Mouse (Mus musculus) megakaryocyte, adult 5-6 weeks (primary cell): ENCODE data around the gene Ptpn14. TPM values are rescaled to one million over a fixed set of nuclear protein-coding genes. Genes with fewer than 3 reads are reported as not detected.
A peak's percentile ranks its signal among the peaks of the same experiment; 100 is the strongest.

Experiments
- ATAC-seq: 2 replicates; pipeline ENCODE4 v1.8.0; 2016; ENCODE audit warnings: mild to moderate bottlenecking, inconsistent platforms; ENCODE audit not compliant: poor library complexity, severe bottlenecking
- total RNA-seq, 2 experiments: library from RNA; stranded (forward) in 1 of 2; stranded (reverse) in 1 of 2; fragments of 153-499, 151-499 nt in 1 of 2; fragments of 221-1000, 200-1000 nt in 1 of 2; gene quantifications; 2 replicates each; pipeline versions ENCODE4 v1.2.3 to v1.2.4; 2015 to 2017

Gene Ptpn14
- total RNA-seq, 2 experiments from 2014 or later, result 0.09 to 0.26 TPM

DNA sequence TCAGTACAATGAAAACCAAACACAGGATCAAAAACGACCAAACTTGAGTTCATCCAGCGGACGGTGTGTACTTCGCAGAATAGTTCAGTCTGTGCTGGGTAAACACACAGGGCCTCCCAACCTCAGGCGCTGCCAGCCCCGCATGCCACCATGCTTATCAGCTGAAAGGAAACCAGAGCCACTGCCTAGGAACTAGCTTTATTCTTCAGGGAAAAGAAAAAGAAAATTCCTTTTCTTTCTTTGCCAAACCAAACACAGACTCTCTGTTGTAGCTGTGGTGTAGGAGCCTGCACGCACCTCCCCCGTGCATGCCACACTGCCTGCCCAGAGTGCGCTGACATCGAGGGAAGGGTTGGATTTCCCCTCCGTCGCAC lies 132.9 kb downstream of the Ptpn14 start:
- ATAC-seq, result no peak

DNA sequence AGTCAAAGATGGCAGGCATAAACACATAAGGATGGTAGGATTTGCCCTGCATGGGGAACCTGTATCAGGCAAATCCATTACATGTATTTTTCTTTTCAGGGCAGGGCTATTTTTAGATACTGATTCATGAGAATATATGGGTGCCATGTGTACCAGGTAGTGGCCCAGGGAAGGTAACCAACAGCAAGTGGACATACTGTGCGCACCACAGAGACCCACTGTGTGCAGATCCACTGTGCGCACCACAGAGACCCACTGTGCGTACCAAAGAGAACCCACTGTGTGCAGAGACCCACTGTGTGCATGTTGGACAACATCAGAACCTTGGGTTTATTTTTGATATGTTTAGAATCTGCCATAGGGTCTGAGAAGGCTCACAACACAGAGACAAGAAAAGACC lies 135.7 kb downstream of the Ptpn14 start:
- ATAC-seq, result no peak

DNA sequence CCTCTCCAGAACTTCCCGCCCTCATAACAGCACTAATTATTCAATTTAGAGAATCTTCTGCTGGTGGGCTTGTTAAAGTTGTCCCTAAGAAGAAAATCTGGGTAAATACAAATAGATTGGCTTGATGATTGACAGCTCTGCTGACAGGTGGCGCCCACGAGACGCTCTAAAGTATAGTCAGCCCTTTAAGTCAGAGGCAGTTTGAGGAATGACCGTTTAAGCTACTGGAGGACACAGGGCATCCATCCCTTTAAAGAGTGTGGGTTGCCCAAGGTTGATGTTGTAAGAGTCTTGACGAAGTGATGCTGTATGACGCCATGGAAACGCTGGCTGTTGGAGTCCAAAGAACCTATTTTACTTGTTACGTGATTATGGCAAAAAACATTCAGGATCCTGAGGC lies 136.2 kb downstream of the Ptpn14 start:
- no peak for ATAC-seq

DNA sequence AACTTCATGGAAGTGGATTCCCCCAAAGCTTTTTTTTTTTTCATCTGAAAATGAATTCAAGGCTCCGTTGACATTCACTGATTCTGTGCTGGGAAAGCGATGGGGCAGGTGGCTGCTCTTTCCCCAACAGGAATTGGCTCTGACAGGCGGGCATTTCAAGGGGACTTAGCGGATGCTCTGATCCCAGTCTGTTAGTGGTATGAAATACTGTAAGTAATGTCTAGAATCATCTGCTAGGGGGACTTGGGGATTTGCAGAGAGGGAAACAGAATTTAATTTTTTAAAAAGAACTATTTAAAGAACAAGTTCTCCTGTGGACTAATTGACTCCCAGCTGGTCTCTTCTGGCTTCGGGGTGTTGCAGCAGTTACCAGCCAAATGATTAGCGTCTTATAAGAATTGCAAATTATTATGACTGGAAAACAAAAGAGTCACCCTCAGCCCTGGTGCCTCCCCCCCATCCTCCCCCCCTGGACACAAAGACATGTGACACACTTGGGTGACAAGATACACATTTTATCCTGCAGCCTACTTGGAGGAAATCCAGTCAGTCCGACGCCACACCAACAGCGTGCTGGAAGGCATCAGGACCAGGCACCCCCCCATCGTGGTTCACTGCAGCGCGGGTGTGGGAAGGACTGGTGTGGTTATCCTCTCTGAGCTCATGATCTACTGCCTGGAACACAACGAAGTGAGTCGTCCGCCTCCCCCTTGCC lies 136.9 kb downstream of the Ptpn14 start:
- ATAC-seq, result no peak

DNA sequence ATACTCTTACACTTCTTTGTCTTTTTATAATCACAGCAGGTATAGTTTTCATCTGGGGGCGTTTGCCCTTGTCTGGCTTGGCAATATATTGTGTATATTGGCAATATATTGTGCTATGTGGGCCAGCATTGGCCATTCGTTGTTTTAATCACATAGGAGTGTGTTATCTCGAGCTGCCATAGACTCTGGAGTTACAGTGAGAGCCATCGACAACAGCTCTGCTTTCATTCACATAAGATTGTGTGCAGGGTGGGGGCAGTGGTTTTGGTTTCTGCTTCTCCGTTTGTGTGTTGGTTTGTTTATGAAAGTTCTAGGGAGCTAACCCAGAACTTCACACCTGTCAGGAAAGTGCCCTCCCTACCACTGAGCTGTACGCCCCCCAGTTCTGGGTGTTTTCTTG lies 138.6 kb downstream of the Ptpn14 start:
- ATAC-seq, result no peak

DNA sequence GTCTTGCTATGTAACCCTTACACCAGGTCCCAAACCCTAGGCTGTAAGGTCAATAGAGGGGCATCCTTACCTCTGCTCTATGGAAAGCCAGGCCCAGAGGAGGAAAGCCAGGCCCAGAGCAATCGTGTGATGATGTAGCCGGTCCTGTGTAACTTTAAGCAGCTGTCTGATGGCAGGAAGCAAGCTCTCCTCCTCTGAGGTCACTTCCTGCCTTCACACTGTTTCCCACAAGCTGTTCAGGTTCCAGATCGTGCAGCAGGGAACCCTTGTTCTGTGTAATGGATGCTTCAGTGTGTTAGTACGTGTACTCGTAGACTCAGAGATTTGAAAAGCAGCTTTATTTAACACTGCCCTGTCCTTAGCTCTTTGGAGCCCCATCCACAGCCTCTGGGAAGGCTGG lies 139.0 kb downstream of the Ptpn14 start:
- ATAC-seq, result 0 out of 2 replicates have a peak, but pooled peaks have one; percentile 13

DNA sequence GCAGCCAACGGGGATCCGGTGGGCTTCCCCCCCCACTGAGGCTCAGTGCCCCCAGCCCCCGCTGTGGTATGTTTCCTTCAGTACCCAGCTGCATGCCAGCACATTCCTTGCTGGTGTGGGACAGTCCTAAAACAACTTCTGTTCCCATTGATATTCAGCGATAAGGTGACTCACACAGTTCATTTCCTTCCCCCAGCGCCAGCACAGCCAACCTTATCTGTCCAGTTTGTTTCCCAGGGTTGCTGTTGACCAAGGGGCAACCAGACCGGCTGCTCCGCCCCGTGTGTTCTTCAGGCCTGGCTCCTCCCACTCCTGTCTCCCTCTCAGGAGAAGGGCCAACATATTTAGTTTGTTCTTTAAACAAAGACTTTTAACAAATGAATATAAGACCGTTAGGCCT lies 139.4 kb downstream of the Ptpn14 start:
- ATAC-seq, result no peak

DNA sequence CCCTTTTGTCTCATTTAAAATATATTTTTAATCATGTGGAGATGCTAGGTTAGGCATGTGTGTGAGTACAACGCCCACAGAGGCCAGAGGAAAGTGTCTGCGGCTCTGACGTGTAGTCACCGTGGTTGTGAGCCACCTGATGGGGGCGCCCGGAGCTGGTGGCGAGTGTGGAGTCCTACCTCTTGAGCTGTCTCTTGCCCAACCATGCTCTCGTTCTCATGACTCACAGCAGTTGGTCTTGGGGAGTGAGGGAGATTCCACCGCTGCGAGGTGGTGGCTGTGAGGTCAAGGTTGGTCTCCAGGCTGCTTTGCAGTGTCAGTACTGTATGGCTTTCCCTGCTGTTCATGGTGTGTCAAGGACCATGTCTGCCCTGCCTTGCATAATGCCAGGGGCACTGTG lies 140.0 kb downstream of the Ptpn14 start:
- no peak for ATAC-seq

DNA sequence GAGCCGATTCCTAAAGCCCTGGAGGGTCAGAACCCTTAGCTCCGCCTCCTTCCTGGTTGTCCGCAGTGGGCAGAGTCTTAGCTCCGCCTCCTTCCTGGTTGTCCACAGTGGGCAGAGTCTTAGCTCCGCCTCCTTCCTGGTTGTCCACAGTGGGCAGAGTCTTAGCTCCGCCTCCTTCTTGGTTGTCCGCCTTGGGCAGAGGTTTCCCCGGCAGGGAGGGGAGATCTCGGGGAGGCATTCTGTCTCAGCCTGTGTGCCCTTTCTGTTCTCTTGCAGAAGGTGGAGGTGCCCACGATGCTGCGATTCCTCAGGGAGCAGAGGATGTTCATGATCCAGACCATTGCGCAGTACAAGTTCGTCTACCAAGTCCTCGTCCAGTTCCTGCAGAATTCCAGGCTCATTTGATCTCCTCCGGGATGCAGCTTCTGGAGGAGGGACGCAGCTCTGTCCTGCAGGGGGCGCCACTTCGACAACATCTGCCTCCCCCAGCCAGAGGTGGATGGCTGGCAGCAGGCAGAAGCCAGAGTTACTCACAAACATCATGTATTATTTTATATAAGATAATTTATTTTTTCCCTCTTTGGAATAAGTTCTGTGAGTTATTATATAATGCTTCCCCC lies 141.7 kb downstream of the Ptpn14 start:
- no peak for ATAC-seq

DNA sequence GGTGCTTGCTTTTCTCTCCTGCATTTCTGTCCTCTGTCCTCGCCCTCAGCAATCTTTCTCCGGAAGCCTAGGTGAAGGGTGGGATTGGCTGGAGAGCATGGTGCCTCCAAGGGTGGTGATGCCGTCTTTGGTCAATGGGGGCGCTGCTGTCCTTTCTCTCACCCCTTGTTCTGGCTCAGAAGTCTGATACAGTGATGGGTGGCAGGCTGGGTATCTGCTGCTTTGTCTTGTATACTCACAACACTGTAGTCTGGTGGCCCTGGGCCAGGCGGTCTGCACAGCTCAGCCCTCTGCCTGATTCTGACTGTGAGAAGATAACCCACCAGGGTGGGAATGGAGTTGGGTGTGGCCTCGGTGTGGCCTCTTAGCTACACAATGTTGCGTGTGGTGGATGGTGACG lies 142.5 kb downstream of the Ptpn14 start:
- no peak for ATAC-seq

DNA sequence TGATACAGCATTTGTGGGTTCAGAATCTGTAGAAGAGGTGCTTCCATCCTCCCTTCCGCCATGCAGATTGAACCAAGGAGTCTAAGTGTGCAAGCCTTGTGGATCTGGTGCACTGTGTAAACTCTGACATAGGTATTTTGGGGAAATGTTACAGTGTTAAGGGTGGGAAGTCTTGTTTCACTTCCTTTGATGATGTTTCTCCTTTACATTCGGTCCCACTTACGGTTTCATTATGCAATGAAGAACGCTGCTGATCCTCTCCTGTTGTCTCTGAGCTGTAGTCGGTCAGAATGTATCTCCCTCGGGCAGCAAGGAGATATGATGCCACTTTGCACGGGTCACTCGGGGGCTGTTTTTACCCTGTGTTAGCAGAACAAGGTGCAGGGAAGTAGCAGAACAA lies 143.6 kb downstream of the Ptpn14 start:
- ATAC-seq, result peak; percentile 70

DNA sequence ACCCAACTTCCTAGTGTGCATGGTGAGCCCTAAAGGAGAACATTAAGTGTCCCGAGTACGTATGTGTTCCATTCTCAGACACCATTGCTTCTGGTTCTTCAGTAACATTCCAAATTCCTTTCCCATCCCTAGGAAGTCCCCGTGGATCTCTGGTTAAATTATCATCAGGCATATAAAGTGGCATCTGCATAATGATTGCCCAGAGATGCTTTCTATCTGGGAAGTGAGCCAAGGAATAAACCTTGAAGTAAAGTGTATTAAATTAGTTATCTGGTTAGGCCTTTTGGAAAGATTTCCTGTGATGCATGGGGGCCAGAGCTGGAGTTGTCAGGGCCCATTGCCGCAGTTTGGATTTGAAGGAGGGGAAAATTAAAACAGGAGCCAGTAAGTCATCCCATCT lies 144.0 kb downstream of the Ptpn14 start:
- ATAC-seq, result peak; percentile 17

DNA sequence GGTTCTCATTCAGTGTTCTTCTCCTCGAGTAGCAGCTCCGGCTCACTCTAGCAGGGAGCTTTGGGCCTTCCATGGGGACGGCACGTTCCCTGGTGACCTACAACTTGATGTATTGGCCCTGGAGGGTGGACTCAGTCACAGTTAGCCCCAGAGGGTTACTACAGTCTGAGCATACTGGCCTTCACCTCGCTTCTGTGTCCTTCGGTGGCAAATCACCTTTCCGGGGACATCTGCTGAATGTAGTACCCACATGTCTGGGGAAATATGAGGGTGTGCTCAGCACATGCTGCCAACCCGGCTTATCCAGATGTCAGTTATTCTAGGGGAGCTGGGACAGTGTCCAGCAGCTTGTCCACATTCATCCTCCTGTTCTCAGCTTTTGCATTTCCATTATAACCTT lies 145.5 kb downstream of the Ptpn14 start:
- ATAC-seq, result no peak

DNA sequence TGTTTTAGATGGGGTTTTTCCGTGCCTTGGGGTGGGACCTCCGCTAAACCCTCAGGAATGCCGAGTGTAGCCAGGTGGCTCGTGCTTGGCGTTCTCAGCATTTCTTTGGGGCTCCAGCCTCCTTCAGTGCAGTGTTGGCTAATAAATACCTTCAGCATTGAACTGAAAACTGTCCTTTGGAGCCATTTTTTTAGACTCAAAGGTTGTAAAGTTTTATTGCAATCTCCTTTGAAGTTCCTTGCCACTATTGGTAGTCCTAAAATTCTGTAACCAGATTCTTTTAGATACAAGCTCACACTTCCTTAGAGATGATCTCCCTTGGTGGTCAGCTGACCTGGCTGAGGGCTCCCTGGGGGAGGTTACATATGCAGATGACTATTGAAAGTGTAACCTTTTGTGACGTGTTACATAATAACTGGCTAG lies 147.4 kb downstream of the Ptpn14 start:
- no peak for ATAC-seq

DNA sequence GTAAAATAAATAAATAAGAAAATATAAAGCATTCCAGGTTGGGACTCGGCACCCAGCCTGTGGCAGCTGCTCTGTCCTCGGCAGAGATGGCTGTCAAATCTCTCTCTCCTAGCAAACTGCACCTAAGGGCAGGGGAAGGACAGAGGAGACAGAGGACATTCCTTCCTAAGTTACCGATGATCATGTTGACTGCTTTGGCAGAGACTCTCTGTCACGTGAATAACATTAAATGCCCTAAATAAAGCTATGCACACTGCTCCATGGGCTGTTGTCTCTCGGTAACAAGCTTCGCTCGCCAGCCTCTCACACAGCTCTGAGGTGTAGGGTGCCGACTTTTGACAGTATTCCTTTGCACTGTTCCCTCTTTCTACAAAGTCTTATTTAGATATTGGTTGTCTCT lies 148.1 kb downstream of the Ptpn14 start:
- ATAC-seq, result no peak

DNA sequence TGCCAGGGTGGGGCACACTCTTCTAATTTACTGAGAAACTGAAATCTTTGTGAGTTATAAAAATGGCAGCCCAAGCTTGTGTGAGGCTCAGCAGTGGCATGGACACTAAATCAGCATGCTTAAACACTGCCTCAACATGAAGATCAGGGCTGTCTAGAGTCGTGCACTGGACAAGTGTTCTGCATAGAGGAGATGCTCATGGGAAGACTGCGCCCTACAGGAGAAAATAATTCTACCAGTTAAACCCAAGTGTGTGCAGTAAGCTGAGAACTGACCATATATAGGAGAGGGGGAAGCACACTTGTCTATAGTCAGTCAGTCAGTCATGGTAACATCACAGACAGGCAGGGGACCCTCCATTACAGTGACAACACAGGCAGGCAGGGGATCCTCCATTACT lies 151.1 kb downstream of the Ptpn14 start:
- ATAC-seq, result no peak

DNA sequence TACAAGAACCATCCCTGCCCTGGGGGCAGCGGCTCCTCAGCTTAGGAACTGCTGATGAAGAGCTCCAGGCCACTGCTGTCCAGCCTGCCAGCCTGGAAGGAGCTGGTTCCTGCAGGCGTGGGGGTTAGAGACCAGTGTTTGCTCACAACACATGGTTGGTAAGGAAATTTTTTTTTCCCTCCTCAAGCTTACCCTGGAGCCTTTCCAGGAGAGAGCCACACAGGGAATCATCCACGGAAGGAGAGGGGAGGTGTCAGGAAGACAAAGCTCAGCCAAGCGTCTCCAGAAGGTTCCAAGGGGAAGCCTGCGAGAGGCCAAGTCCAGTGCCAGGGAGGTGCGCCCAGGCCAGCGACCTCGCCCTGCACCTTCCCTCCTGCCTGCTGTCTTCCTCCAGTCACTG lies 151.9 kb downstream of the Ptpn14 start:
- ATAC-seq, result no peak

DNA sequence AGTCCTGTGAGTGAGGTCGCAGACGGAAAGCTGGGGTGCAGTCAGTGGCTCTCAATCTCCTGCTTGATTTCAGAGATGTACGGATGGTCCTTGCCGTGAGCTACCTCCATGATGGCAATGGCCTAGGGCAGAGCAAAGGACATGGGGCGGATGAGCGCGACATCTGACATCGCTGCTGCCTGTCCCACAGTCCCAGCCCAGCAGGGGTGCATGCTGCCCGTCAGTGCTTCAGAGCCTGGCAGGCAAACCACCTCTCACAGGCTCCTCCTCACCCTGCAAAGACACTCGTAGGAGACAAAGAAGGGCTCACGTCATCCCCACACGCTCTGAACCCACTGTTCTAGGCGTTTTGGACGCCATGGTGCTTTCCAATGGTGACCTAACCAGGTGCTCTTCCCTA lies 152.7 kb downstream of the Ptpn14 start:
- ATAC-seq, result no peak

DNA sequence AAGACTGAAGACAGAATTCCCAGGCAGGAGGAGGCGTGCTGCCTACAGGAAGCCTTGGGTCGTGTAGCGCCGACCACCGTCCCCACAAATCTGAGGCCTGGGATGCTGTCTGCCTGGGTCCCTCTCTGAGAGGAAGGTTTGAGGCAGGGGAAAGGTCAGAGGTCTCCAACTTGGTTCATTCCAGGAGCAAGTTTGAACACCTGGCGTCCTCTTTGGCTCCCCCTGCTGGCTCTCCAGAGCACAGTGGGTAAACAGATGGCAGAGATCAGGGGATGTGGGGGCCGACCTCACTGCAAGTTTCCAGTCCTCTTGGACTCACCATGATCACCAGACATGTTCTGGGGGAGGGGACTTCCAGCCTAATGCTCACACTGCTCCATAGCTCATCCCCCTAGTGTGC lies 154.8 kb downstream of the Ptpn14 start:
- 0 out of 2 replicates have a peak, but pooled peaks have one; percentile 28 for ATAC-seq

DNA sequence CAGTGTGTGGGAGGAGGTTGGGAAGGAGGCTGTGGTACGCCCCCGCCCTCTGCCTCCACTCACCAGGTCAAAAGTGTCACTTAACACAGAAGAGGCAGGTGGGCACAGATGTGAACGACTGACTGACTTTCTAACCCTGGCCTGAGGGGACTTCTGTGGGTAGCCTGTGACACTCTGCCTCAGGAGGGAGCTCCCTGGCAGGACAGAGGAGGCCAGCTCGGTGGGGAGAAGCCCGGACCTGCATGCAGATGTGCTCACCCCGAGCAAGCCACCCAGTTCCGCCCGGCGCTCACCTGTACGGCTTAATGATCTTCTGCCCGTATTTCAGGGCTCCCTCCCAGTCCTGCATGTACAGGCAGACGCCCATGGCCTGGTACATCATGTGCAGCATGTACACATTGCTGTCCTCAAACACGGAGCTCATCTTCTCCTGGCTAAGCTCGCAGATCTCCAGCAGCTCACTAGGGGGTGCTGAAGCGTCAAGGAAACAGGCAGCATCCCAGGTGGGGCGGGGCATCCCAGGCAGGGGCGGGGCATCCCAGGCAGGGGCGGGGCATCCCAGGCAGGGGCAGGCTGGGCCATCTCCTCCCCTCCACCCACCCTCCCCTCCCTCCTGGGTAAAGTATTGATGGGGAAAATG lies 155.6 kb downstream of the Ptpn14 start:
- 0 out of 2 replicates have a peak, but pooled peaks have one; percentile 27 for ATAC-seq

DNA sequence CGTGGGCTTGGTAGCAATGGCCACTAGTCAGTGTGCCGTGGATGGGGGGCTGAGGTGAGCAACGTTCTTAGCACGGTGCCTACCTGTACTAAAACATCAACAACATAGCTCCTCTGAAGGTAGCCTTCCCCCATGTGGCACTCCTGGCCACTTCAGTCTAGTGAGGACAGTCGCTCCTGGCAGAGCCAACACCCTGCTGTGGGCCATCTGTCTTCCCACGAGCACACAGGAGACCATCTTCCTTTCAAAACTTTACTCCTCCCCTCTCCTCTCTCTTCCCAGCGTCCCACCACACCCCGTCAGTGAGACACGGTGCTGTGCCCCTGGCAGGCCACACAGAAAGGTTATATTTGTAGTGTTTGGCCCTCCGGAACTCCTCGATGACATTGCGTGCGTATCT lies 156.9 kb downstream of the Ptpn14 start:
- ATAC-seq, result no peak

DNA sequence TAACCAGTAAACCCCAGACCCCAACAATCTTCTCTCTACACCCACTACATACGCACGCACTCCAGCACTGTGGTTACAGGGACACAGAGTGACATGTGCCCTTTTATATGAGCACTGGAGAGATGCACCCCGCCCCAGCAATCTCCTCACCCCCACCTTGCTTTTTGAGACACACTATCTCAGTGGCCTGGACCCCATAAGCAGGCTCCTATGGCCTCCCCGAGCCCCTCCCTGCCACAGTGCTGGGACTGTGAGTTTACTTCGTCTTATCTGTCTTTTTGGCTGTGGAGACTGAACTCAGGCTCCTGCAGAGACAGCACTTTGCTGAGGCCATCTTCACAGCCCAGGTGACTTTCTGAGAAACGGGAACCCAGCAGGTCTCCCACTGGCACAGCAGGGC lies 157.9 kb downstream of the Ptpn14 start:
- no peak for ATAC-seq
